Mouse (Mus musculus) hindbrain, embryonic 13.5 days (tissue): ENCODE results near the gene Smim4. TPM values are rescaled to one million over a fixed set of nuclear protein-coding genes. Genes with fewer than 3 reads are reported as not detected.
A peak's percentile ranks its signal among the peaks of the same experiment; 100 is the strongest.

Experiments
- ATAC-seq: fragments of 200-750 bp; cut with Nextera tagmentation; 2 replicates; pipeline ENCODE4 v1.8.0; 2017; ENCODE audit warnings: moderate TSS enrichment; ENCODE audit not compliant: low FRiP score
- H3K27ac ChIP-seq: fragments of 300-500 bp; sonication (generic); 2 replicates; pipeline ENCODE4 v1.5.1; 2015; ENCODE audit warnings: inconsistent platforms, mild to moderate bottlenecking, moderate library complexity
- H3K27me3 ChIP-seq: fragments of 300-500 bp; sonication (generic); 2 replicates; pipeline ENCODE4 v1.6.1; 2015; ENCODE audit warnings: mild to moderate bottlenecking, inconsistent platforms
- H3K36me3 ChIP-seq: fragments of 300-500 bp; sonication (generic); 2 replicates; pipeline ENCODE4 v1.6.1; 2015; ENCODE audit warnings: mild to moderate bottlenecking, inconsistent platforms
- H3K4me1 ChIP-seq: fragments of 300-500 bp; sonication (generic); replicated peaks from 2 replicates; pipeline ENCODE4 v1.6.1; 2015; ENCODE audit warnings: inconsistent platforms
- H3K4me2 ChIP-seq: fragments of 300-500 bp; sonication (generic); 2 replicates; pipeline ENCODE4 v1.6.1; 2015; ENCODE audit warnings: inconsistent platforms, mild to moderate bottlenecking, moderate library complexity
- H3K4me3 ChIP-seq: fragments of 300-500 bp; sonication (generic); 2 replicates; pipeline ENCODE4 v1.5.1; 2015; ENCODE audit warnings: mild to moderate bottlenecking, inconsistent platforms
- H3K9ac ChIP-seq: fragments of 300-500 bp; sonication (generic); 2 replicates; pipeline ENCODE4 v1.6.1; 2015; ENCODE audit warnings: mild to moderate bottlenecking, inconsistent platforms
- H3K9me3 ChIP-seq: fragments of 300-500 bp; sonication (generic); 2 replicates; pipeline ENCODE4 v1.6.1; 2016; ENCODE audit warnings: inconsistent platforms
- WGBS: fragments of 180-500 bp; shearing (Covaris S2); methylation state at CpG from one replicate; pipeline ENCODE4 v1.1.7; 2015; 5-methylcytosine and 5-hydroxymethylcytosine counted together
- polyA plus RNA-seq: library from polyadenylated mRNA; unstranded; fragments of >200 nt; fragmentation: Nextera tagmentation; extraction: Ambion mirVana; gene quantifications from 2 replicates; pipeline ENCODE4 v1.2.1, GENCODE M21; 2015

Gene Smim4
- polyA plus RNA-seq, 1 experiment from 2014 or later = 83.2 TPM

DNA sequence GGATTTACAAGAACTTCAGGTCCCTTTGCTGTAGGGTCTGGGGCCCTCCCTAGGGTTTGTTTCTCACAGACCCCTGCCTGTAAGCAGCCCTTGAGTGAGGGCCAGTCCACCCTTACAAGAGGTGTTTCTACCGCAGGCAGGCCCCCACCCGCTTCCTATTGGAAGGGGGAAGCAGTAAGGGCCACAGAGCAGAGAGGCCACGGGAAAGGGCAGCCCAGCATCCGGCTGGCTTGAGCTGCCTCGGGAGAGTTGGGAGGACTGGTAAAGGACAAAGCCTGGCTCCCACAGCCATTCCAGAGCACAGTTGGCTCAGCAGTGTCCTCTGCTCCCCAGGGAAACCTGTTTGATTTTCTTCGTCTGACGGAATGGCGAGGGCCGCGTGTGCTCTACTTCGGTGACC is 9.0 kb upstream of the Smim4 start:
- ATAC-seq = no peak
- Histone ChIP-seq H3K27ac (no peak overlapping the region), H3K27me3 (no peaks in the 10 kb centered on the region), H3K4me3 (no peak overlapping the region), H3K36me3 (peaks cover 84% of the 10 kb centered on the region), H3K9ac (no peak overlapping the region), H3K9me3 (no peaks in the 10 kb centered on the region), H3K4me2 (no peak overlapping the region), H3K4me1 (peaks cover 27% of the 10 kb centered on the region)
- 75% methylated on average over 11 of the region's 11 CpGs for WGBS

DNA sequence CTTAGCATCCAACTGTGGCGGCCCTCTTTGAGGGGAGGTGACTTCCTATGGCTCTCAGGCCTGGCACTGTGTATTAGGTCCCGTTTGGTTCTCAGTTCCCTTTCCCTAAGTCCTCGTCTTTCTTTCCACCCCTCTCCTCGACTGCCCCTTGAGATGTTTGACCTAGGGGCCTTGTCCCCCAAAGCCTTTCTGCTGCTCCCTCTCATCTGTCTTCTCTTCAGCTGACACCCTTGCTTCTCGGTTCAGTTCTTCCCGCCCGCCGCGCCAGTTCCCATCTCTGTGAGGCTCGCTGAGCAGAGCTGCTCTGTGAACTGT is 8.5 kb upstream of the Smim4 start:
- no peak overlapping the region for H3K4me3 ChIP-seq
- no peaks in the 10 kb centered on the region for H3K27me3 ChIP-seq
- H3K9ac ChIP-seq = no peak overlapping the region
- peaks cover 32% of the 10 kb centered on the region for H3K4me1 ChIP-seq
- no peak overlapping the region for H3K27ac ChIP-seq
- H3K36me3 ChIP-seq = peaks cover 78% of the 10 kb centered on the region
- H3K9me3 ChIP-seq = no peaks in the 10 kb centered on the region
- no peak for ATAC-seq
- no peak overlapping the region for H3K4me2 ChIP-seq
- 81% methylated on average over 10 of the region's 10 CpGs for WGBS

DNA sequence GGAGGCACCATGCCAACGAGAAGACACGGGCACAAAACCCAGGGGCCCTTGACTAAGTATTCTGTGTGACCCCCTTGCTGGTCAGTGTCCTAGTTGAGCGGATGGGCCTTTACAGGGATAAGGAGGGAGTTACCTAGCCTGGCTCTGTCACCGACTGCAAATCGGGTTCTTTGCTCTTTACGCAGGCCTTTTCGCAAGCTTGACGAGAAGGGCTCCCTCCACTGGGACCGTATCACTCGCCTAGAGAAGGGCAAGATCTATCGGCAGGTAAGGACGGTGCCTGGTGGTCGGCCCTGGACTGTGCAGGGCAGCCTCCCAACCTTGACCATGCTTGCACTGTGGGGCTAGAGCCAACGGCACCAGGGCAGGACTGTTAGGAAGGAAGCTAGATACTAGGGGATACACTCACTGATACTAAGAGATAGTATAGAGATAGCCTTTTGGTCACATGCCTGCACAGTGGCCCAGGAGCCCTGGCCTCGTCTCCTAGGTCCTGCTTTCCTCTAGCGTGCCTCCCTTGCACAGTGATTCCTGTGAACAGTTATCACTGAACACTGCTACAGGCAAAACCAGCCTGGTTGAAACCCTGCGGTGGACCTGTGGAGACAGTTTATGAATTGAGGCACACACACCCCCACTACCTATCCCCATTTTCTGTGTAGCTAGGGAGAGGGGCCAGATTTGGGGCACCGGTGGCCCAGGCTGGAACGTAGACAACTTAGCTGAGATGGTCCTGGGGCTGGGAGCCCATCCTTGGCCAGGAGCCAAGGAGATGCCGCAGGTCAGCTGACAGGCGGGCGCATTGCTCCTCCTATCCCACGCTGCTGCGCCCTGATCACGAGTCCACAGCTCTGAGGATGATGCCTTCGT is 7.9 kb upstream of the Smim4 start:
- WGBS = 94% methylated on average over 26 of the region's 26 CpGs
- no peak for ATAC-seq
- H3K36me3 ChIP-seq = peaks cover 72% of the 10 kb centered on the region

DNA sequence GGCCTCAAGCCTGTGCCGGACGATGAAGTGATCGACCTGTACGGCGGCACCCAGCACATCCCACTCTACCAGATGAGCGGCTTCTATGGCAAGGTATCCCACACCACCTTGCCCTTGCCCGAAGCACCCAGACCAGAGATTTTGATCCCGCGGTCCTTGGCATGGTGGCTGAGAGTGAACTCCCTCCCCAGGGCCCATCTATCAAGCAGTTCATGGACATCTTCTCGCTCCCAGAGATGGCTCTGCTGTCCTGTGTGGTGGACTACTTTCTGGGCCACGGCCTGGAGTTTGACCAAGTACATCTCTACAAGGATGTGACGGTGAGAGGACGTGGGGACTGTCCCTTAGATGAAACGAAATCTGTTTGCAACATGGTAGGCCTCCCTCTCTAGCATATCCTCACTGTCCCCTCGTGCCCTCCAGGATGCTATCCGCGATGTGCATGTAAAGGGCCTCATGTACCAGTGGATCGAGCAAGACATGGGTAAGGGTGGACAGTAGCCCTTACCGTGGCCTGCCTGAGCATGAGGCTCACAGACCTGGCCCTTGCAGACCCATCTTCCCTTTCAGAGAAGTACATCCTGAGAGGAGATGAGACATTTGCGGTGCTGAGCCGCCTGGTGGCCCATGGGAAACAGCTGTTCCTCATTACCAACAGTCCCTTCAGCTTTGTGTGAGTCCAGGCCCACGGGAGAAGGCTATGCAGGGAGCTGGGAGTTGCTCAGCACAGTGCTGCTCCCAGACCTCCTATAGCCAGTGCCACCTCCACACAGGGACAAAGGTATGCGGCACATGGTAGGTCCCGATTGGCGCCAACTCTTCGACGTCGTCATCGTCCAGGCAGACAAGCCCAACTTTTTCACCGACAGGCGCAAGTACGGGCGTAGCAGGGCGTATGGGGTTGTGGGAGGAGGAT is 7.0 kb upstream of the Smim4 start:
- H3K4me3 ChIP-seq = no peak overlapping the region
- no peak overlapping the region for H3K27ac ChIP-seq
- H3K27me3 ChIP-seq = no peaks in the 10 kb centered on the region
- H3K36me3 ChIP-seq = peaks cover 63% of the 10 kb centered on the region
- H3K9ac ChIP-seq = no peak overlapping the region
- peaks cover 38% of the 10 kb centered on the region for H3K4me1 ChIP-seq
- H3K9me3 ChIP-seq = no peaks in the 10 kb centered on the region
- WGBS = 97% methylated on average over 34 of the region's 34 CpGs
- ATAC-seq = no peak
- H3K4me2 ChIP-seq = no peak overlapping the region

More for the DNA sequence above, 7.9 kb upstream of the Smim4 start:
- peaks cover 38% of the 10 kb centered on the region for H3K4me1 ChIP-seq
- no peak overlapping the region for H3K27ac ChIP-seq
- H3K4me3 ChIP-seq = no peak overlapping the region
- H3K9ac ChIP-seq = no peak overlapping the region
- H3K9me3 ChIP-seq = no peaks in the 10 kb centered on the region
- H3K27me3 ChIP-seq = no peaks in the 10 kb centered on the region
- no peak overlapping the region for H3K4me2 ChIP-seq

DNA sequence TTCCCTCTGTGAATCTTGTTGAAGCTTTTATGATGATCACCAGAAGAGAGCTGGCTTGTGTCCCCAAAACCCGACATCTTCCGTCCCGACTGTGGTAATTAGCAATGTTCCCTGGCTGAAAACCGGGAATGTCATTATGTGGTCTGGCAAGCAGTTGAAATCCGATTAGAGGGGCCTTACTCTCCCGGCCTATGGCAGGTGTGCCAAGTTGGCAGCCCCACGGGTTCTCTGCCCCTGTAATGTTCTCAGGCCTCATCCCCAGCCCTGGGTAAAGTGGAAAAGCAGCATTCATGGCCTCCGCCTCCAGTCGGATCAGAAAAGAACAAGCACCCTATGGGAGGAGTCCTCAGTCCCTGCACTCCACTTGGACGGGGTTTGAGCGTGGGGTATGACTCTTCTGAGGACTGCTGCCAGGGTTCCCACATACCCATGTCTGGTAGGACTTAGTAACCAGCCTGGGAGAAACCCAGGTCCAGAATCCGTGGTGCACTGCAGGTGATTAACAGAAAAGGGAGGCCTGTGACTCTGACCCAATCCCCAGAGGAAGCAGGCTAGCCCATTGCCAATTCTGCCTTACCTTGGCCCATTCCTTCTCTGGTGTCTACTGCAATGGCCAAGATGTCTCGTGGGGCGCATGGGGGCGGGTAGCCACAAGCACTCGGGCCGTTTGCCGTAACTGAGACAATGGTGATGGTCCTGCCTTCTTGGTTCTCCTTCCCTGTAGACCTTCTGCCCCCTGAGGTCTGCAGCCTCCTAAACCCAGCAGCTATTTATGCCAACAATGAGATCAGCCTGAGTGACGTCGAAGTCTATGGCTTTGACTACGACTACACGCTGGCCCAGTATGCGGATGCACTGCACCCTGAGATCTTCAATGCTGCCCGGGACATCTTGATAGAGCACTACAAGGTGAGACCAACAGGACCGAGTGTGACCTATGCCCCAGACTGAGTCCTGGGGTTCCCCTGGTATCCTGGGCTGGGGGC is 5.6 kb upstream of the Smim4 start:
- peaks cover 49% of the 10 kb centered on the region for H3K36me3 ChIP-seq
- H3K9me3 ChIP-seq = no peaks in the 10 kb centered on the region
- 82% methylated on average over 25 of the region's 25 CpGs for WGBS
- no peak for ATAC-seq
- H3K4me1 ChIP-seq = peaks cover 48% of the 10 kb centered on the region
- no peak overlapping the region for H3K4me3 ChIP-seq
- no peak overlapping the region for H3K4me2 ChIP-seq
- H3K27me3 ChIP-seq = no peaks in the 10 kb centered on the region
- H3K27ac ChIP-seq = peak overlapping the region; percentile 37
- H3K9ac ChIP-seq = 0 out of 2 replicates have a peak overlapping the region, but pooled peaks have one; percentile 46

DNA sequence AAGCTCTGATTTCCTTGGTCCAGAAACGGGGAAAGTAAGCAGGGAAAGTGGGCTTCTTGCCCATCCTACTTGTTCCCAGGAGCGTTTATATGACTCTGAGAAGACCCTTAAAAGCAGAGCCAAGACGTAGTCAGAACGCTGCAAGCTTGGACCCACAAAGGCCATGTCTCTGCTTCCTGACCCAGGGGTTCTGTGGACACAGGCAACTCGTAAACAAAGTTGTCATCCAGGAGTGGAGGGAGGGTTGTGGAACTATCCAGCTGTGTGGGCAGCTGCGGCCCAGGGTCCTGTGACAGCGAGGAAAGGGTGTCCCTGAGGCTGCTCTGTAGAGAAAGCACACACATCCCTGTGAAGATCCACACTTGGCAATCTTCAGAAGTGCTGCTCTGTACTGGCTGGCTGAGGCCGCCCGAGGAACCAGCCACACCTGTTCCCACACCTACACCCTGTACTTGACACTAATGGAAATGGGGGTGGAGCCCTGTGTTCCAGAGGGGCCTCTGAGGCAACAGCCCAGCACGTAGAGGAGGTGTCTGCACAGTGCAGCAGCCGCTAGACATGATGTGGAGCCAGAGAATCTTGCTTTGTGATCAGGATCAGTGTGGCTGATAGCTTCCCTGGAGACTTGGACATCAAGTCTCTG is 4.4 kb upstream of the Smim4 start:
- Histone ChIP-seq H3K27me3 (no peaks in the 10 kb centered on the region), H3K4me2 (peak overlapping the region; percentile 75), H3K4me3 (no peak overlapping the region), H3K36me3 (peaks cover 37% of the 10 kb centered on the region), H3K27ac (peak overlapping the region; percentile 37; the same call in 1 of the 2 replicates), H3K4me1 (peaks cover 51% of the 10 kb centered on the region), H3K9me3 (no peaks in the 10 kb centered on the region), H3K9ac (peak overlapping the region; percentile 46)
- ATAC-seq = no peak
- WGBS = 77% methylated on average over 11 of the region's 11 CpGs

DNA sequence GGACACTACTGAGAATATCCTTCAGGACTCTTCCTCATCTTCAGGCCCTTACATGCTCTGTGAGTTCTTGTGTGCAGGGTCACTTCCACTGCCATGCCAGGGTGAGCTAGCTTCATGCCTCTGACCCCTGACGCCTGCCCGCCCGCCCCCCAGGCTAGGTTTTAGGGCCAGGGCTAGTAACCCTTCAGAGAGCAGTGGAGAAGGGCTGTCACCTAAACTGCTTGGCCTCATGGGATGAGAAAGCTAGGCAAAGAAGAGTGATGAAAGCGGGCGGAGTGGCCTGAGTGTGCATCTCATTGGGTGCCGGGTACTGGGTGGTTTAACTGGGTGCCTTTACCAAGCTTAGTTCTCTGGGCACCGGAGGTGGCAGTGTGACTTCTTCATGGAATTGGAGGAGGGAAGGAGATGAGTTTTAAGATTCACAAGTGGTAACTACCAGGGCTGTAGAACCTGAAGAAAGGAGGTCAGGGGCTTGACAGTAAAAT is 3.8 kb upstream of the Smim4 start:
- H3K4me1 ChIP-seq = peaks cover 50% of the 10 kb centered on the region
- peak overlapping the region; percentile 75 for H3K4me2 ChIP-seq
- no peak for ATAC-seq
- no peaks in the 10 kb centered on the region for H3K27me3 ChIP-seq
- H3K27ac ChIP-seq = no peak overlapping the region
- H3K36me3 ChIP-seq = peaks cover 31% of the 10 kb centered on the region
- peak overlapping the region; percentile 87 for H3K4me3 ChIP-seq
- peak overlapping the region; percentile 92 for H3K9ac ChIP-seq
- no peaks in the 10 kb centered on the region for H3K9me3 ChIP-seq
- 87% methylated on average over 7 of the region's 7 CpGs for WGBS

DNA sequence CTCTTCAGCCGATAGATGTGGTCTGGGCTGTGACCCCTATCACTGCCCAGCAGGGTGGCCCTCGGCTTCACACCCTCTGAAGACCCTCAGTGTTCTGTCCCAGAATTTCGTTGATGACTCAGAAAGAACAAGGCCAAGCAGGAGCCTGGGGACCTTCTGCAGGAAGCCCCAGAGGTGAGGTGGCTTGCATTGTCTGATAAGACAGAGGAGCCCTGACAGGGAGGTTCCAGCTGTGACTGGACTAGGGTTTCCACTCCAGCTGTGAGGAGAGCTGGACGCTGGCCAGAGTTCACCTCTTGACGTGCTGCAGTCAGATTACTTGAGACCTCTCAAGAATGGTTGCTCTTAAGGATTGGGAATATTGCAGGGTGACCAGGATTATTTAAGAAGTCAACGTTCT is 3.3 kb upstream of the Smim4 start:
- Histone ChIP-seq H3K9ac (peak overlapping the region; percentile 92), H3K36me3 (peaks cover 26% of the 10 kb centered on the region), H3K4me2 (peak overlapping the region; percentile 75), H3K9me3 (no peaks in the 10 kb centered on the region), H3K27me3 (no peaks in the 10 kb centered on the region), H3K27ac (peak overlapping the region; percentile 90; the same call in 1 of the 2 replicates), H3K4me3 (peak overlapping the region; percentile 87), H3K4me1 (peaks cover 55% of the 10 kb centered on the region)
- no peak for ATAC-seq
- 9% methylated on average over 6 of the region's 6 CpGs for WGBS

DNA sequence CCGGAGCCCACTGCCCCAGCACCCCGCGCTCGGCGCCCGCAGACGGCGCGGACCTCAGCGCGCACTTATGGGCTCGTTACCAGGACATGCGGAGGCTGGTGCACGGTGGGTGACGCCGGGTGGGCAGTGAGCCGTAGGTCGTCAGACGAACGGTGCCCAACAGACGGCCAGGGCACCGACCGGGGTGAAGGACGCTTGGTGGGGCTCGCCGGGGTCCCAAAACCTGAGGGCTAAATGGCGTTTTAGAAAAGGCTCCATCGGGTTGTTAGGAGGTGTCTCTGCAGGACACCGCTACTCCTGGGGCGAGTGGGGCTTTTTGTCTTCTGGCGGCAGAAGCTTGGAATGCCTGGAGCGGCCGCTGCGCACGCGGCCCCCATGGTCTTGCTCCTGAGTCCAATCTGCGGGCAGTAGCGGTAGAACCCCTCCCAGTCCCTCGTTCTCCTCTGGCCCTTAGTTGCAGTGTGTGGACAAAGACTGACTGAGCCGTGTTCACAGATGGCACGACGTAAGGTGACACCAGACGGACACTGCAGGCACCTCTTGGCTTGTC is 2.6 kb upstream of the Smim4 start:
- H3K4me3 ChIP-seq = peak overlapping the region; percentile 87
- peaks cover 19% of the 10 kb centered on the region for H3K36me3 ChIP-seq
- H3K4me2 ChIP-seq = peak overlapping the region; percentile 75
- no peaks in the 10 kb centered on the region for H3K27me3 ChIP-seq
- no peak; the same call in 1 of the 2 replicates for ATAC-seq
- no peaks in the 10 kb centered on the region for H3K9me3 ChIP-seq
- H3K27ac ChIP-seq = peak overlapping the region; percentile 90
- WGBS = under 1% methylated on average over 38 of the region's 43 CpGs
- H3K9ac ChIP-seq = peak overlapping the region; percentile 92
- peaks cover 62% of the 10 kb centered on the region for H3K4me1 ChIP-seq

DNA sequence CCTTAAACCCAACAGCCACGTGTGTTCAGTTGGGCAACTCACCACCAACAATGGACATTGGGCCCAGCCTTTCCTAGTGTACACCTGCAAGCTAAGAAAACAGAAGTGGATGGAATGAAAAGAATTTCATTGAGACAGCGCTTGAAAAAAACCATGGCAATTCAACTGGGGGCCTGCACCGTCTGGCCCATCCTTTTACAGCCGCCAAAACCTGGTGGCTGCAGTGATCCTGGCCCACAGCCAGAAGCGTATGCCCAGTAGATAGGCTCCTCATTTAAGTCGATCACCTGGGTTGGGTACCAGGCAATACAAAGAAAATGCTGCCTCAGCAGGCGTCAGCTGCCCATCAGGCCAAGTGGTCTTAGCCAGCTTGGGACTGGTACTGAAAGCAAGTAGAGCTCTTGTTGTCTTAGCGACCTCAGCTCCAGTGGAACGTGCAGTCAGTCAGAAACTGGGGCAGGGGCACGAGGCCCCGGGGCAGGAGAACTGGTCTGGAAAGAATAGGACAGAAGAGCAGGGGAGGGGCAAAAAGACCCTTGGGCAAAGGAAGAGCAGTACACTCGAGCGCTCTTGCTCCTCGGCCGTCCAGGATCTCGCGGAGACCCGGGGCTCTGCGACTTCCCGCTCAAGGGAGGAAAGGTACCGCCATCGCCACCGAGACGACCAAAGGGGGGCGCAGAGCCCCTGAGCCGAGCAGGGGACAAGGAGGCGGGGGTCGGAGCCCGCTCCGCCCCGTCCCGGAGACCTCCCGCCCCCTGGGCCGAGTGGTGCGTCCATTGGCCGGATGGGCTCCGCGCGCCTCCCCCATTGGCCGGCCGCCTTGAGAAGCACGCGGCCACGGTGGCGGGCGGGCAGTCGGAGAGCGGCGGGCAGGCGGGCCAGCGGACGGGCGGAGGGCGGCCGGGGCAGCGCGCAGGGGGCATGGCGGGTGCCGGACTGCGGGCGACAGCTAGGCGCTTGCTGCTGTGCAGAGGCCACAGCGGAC is 1.8 kb upstream of the Smim4 start, which contains the start of gene Nt5dc2:
TSS of gene Nt5dc2 (plus strand) at position 818 of the 985 bp plus-strand sequence.
- Histone ChIP-seq H3K9ac (peak within 1 kb of the TSS; percentile 92), H3K4me3 (peak within 1 kb of the TSS; percentile 87), H3K4me2 (peak within 1 kb of the TSS; percentile 75), H3K36me3 (peaks cover 11% of the 10 kb centered on the region), H3K27me3 (no peaks in the 10 kb centered on the region), H3K4me1 (peaks cover 68% of the 10 kb centered on the region), H3K9me3 (no peaks in the 10 kb centered on the region), H3K27ac (peak within 1 kb of the TSS; percentile 90)
- WGBS = 6% methylated on average over 36 of the region's 63 CpGs
- ATAC-seq = peak; percentile 74
